Mouse (Mus musculus) cerebellum, adult 9-10 months (tissue): ENCODE measurements around the gene Pou2af1.

Source experiments
- DNase-seq: peaks from one replicate; pipeline ENCODE4 v3.0.0; 2022

Gene Pou2af1

GRCm38 (mm10) chr9:51230701-51231389 lies 17.3 kb downstream of the Pou2af1 start:
- no peak for DNase-seq

GRCm38 (mm10) chr9:51232163-51232562 lies 18.7 kb downstream of the Pou2af1 start:
- DNase-seq: no peak

GRCm38 (mm10) chr9:51238741-51239385 lies 25.4 kb downstream of the Pou2af1 start:
- DNase-seq: no peak

GRCm38 (mm10) chr9:51256780-51257502 lies 43.4 kb downstream of the Pou2af1 start:
- DNase-seq: no peak

GRCm38 (mm10) chr9:51258426-51258825 lies 44.9 kb downstream of the Pou2af1 start:
- DNase-seq: no peak

GRCm38 (mm10) chr9:51268852-51269251 lies 55.3 kb downstream of the Pou2af1 start:
- no peak for DNase-seq

- DNase-seq: no peak
Observed at GRCm38 (mm10) chr9:51271073-51271472, 57.6 kb downstream of the Pou2af1 start.

- no peak for DNase-seq
Observed at GRCm38 (mm10) chr9:51272102-51272501, 58.6 kb downstream of the Pou2af1 start.

- no peak for DNase-seq
Observed at GRCm38 (mm10) chr9:51273581-51274154, 60.2 kb downstream of the Pou2af1 start.

- no peak for DNase-seq
Observed at GRCm38 (mm10) chr9:51274678-51275077, 61.2 kb downstream of the Pou2af1 start.

- DNase-seq: no peak
Observed at GRCm38 (mm10) chr9:51277834-51278498, 64.5 kb downstream of the Pou2af1 start.

GRCm38 (mm10) chr9:51278500-51279381 lies 65.2 kb downstream of the Pou2af1 start, which contains the start of gene Colca2:
TSS of gene Colca2 (minus strand) at chr9:51278569.
- no peak for DNase-seq

- DNase-seq: no peak
Observed at GRCm38 (mm10) chr9:51286079-51286478, 72.6 kb downstream of the Pou2af1 start.
